Mouse (Mus musculus) limb, embryonic 12.5 days (tissue): ENCODE data around the gene Fto. TPM values are rescaled to one million over a fixed set of nuclear protein-coding genes. Genes with fewer than 3 reads are reported as not detected.

Experiments used
- ATAC-seq: fragments of 200-750 bp; cut with Nextera tagmentation; 2 replicates; pipeline ENCODE4 v1.8.0; 2017; ENCODE audit warnings: low read depth, moderate TSS enrichment; ENCODE audit not compliant: insufficient number of reproducible peaks, insufficient read depth, low FRiP score, low TSS enrichment
- H3K27ac ChIP-seq: fragments of 300-500 bp; sonication (generic); 2 replicates; pipeline ENCODE4 v1.5.1; 2016; ENCODE audit warnings: mild to moderate bottlenecking, moderate library complexity
- H3K27me3 ChIP-seq: fragments of 300-500 bp; sonication (generic); 2 replicates; pipeline ENCODE4 v1.6.1; 2016; ENCODE audit warnings: mild to moderate bottlenecking, moderate library complexity
- H3K36me3 ChIP-seq: fragments of 300-500 bp; sonication (generic); 2 replicates; pipeline ENCODE4 v1.6.1; 2016; ENCODE audit warnings: mild to moderate bottlenecking, moderate library complexity
- H3K4me1 ChIP-seq: fragments of 300-500 bp; sonication (generic); replicated peaks from 2 replicates; pipeline ENCODE4 v1.6.1; 2016
- H3K4me2 ChIP-seq: fragments of 300-500 bp; sonication (generic); 2 replicates; pipeline ENCODE4 v1.6.1; 2016; ENCODE audit warnings: mild to moderate bottlenecking, moderate library complexity
- H3K4me3 ChIP-seq: fragments of 300-500 bp; sonication (generic); replicated peaks from 2 replicates; pipeline ENCODE4 v1.5.1; 2016; ENCODE audit warnings: mild to moderate bottlenecking
- H3K9ac ChIP-seq: fragments of 300-500 bp; sonication (generic); replicated peaks from 2 replicates; pipeline ENCODE4 v1.6.1; 2016; ENCODE audit warnings: mild to moderate bottlenecking, moderate library complexity
- H3K9me3 ChIP-seq: fragments of 300-500 bp; sonication (generic); 2 replicates; pipeline ENCODE4 v1.6.1; 2016; ENCODE audit warnings: mild to moderate bottlenecking, moderate library complexity
- WGBS: fragments of 180-500 bp; shearing (Covaris S2); methylation state at CpG from one replicate; pipeline ENCODE4 v1.1.7; 2016; 5-methylcytosine and 5-hydroxymethylcytosine counted together
- polyA plus RNA-seq: library from polyadenylated mRNA; unstranded; fragments of >200 nt; fragmentation: Nextera tagmentation; extraction: Ambion mirVana; gene quantifications from 2 replicates; pipeline ENCODE4 v1.2.1, GENCODE M21; 2016

Fto gene
- polyA plus RNA-seq, 1 experiment from 2014 or later, result 92.1 TPM

DNA sequence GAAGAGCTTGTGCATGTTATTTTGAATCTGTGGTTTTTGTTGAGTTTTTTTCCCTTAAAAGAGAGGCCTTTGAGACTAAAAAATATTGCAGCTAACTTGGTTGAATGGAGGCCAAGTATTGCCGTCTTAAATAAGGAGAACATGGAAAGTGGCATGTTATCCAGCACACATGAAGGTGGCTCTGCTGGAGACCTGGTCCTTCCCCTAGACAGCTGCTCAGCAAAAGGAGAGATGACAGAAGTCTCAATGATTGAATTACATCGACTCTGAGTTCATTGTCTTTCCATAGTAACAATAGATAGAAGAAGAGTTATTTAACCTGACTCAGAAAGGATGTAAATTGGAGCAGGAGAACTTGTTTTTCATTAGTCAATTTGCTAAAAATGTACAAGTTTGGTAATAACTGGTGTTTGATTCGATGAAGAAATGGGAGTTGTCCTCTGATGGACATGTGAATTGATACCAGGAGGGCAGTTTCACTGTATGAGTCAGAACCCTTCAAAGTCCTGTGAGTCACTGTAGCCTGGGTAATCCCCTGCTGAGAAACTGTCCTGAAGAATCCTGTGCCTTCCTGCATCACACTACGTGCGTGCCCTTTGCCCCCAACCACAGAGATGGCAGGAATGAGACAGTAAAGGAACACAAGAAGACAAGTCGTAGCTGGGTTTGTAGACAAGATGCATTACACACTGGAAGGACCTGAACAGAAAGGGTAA lies 82.2 kb downstream of the Fto start:
- Histone ChIP-seq H3K4me2 (no peak overlapping the region), H3K9me3 (no peaks in the 10 kb centered on the region), H3K36me3 (no peaks in the 10 kb centered on the region), H3K27me3 (no peaks in the 10 kb centered on the region), H3K4me1 (peaks cover 24% of the 10 kb centered on the region), H3K4me3 (no peak overlapping the region), H3K9ac (no peak overlapping the region), H3K27ac (no peak overlapping the region)
- no peak for ATAC-seq
- WGBS, result 84% methylated on average over 6 of the region's 6 CpGs

DNA sequence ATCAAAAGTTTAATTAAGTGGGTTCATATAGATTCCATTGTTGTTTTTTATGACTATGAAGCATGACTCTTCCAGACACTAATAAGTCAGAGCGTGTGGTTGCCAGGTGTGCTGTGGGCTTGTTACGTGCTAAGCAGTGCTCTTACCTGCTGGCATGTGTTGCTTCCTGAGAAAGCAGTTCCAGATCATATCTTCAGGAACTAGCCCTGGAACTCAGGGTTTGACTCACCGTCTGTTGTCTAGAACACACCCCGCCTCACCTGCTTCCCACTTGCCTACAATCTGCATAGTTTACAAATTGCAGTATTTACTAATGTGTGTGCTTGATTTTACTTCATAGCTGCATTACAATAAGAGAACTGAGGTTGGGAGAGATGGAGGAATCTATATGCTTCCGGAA lies 84.7 kb downstream of the Fto start:
- no peak for ATAC-seq
- Histone ChIP-seq H3K4me2 (no peak overlapping the region), H3K27me3 (no peaks in the 10 kb centered on the region), H3K9ac (no peak overlapping the region), H3K4me1 (peaks cover 7% of the 10 kb centered on the region; the same call in 1 of the 2 replicates), H3K4me3 (no peak overlapping the region), H3K9me3 (no peaks in the 10 kb centered on the region), H3K36me3 (peaks cover 8% of the 10 kb centered on the region; the same call in 1 of the 2 replicates), H3K27ac (no peak overlapping the region)
- 85% methylated on average over 5 of the region's 5 CpGs for WGBS

DNA sequence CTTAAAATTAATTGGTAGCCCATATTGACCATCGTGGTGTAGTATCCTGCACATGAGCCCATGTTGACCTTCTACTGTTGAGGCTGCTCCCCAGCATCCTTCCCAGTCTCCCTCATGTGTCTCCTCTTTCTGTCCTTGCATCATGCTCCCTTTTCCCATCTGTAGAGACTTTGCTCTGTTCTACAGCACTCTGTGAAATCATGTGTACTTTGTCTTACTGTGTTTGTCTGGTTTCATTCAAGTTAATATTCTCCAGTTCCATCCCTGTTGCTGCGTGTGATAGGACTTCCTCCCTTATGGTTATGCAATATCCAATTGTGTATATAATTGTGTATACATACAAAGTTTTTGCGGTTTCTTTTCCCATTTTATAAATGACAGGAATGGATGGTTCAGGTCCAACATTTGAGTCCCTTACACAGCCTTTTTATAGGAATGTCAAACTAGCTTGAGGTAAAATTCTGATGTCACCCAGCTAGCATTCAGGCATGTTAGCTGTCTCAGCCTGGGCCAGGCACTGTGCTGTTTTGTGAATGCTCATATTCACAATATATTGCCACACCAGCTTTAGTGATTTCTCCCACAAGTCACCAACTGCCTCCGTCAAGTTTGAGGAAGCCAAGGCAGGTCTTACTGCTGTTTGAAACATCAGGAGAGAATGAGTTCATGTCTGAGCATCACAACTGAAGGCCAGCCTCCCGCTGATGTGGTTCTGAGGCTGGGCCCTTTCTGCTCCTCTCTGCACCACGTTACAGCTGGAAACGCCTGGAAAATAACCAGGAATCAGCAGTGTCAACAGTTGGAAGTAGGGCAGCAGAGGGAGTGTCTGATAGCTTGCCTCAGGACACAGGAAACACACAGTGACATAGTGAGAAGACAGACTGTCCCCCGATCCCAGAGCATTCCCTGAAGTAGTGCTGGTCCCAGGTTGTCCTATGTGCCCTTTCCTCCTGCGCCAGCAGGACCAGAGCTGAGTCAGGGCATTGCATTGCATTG lies 90.0 kb downstream of the Fto start:
- Histone ChIP-seq H3K4me1 (peaks cover 4% of the 10 kb centered on the region; the same call in 1 of the 2 replicates), H3K4me3 (no peak overlapping the region), H3K9me3 (no peaks in the 10 kb centered on the region), H3K27me3 (no peaks in the 10 kb centered on the region), H3K4me2 (no peak overlapping the region), H3K27ac (no peak overlapping the region), H3K36me3 (peaks cover 25% of the 10 kb centered on the region; the same call in 1 of the 2 replicates), H3K9ac (no peak overlapping the region)
- WGBS, result 86% methylated on average over 9 of the region's 9 CpGs
- no peak for ATAC-seq

DNA sequence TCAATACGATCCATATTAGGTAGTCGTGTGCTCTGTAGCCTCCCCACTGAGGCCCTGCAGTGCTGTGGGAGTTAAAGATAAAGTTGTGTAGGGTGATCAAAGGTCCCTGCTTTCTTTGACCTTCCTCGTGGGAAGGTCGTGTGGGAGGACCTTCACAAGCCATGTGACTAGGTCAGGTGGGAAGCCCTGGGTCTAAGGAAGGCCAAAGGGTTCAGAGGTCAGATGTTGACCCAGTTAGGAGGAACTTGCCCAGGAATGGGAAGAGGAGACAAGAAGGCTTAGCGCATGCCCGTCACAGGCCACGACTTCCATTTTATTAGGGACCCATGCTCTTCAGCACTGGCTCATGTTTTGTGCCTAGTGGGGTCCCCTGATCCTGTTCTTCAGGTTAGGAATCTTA lies 91.0 kb downstream of the Fto start:
- WGBS, result 89% methylated on average over 7 of the region's 7 CpGs
- Histone ChIP-seq H3K4me3 (no peak overlapping the region), H3K9ac (no peak overlapping the region), H3K36me3 (peaks cover 27% of the 10 kb centered on the region; the same call in 1 of the 2 replicates), H3K9me3 (no peaks in the 10 kb centered on the region), H3K27ac (no peak overlapping the region), H3K4me2 (no peak overlapping the region), H3K27me3 (no peaks in the 10 kb centered on the region), H3K4me1 (peaks cover 6% of the 10 kb centered on the region; the same call in 1 of the 2 replicates)
- ATAC-seq, result no peak

DNA sequence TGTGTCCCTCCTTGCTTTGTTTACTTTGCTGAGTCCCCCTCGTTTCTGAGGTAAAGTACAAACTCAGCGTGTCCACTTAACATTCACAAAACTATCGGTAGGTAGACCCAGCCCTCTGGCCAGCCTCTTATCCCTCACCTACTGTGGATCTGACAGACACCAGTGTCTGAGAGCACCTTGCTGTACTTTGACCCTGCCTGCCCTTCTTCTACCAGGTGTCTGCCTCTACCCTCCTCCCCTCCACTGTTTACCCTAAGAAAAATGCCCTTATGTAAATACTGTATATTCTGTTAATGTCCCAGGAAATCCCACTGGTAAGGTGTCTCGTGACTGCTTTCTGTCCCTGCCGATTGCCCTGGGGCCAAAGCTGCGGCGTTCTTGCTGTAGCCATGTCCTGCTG lies 91.8 kb downstream of the Fto start:
- WGBS, result 90% methylated on average over 7 of the region's 7 CpGs
- H3K4me3 ChIP-seq, result no peak overlapping the region
- H3K27ac ChIP-seq, result no peak overlapping the region
- no peak for ATAC-seq
- H3K9ac ChIP-seq, result no peak overlapping the region
- peaks cover 14% of the 10 kb centered on the region for H3K4me1 ChIP-seq
- H3K9me3 ChIP-seq, result no peaks in the 10 kb centered on the region
- no peak overlapping the region for H3K4me2 ChIP-seq
- H3K27me3 ChIP-seq, result no peaks in the 10 kb centered on the region
- peaks cover 34% of the 10 kb centered on the region; the same call in 1 of the 2 replicates for H3K36me3 ChIP-seq

DNA sequence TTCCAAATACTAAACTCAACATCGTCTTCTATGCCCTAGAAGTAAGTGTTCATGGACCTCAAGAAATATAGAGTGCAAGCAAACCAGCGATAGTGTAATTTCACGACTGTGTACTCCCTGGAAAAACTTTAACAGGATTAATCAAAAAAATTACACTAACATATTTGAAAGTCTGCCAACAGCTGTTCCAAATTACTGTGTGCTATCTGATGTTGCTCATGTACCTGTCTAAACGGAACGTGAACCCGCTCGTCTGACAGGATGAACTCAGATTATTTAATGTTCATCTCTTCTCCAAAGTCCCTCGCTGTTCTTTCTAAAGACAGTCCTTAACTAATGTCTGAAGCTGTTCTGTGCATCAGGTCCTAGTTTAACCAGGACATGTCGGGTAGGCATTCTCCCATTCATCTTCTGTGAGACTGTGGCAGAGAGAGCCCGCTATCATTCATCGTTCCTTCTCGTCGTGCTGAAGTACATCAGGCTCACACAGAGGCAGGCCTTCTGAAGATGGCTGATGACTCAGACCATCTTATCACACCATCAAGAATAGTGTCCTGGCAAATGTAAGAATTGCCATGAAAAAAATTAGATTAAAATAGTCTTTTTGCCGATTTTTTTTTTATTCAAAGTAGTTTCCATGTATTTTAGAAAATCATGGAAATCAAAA lies 93.4 kb downstream of the Fto start:
- WGBS, result 76% methylated on average over 14 of the region's 14 CpGs
- peaks cover 3% of the 10 kb centered on the region; the same call in 1 of the 2 replicates for H3K27me3 ChIP-seq
- peaks cover 34% of the 10 kb centered on the region; the same call in 1 of the 2 replicates for H3K36me3 ChIP-seq
- no peak overlapping the region for H3K9ac ChIP-seq
- no peak overlapping the region for H3K4me3 ChIP-seq
- H3K27ac ChIP-seq, result no peak overlapping the region
- peaks cover 21% of the 10 kb centered on the region for H3K4me1 ChIP-seq
- no peak overlapping the region for H3K4me2 ChIP-seq
- ATAC-seq, result no peak
- no peaks in the 10 kb centered on the region for H3K9me3 ChIP-seq

DNA sequence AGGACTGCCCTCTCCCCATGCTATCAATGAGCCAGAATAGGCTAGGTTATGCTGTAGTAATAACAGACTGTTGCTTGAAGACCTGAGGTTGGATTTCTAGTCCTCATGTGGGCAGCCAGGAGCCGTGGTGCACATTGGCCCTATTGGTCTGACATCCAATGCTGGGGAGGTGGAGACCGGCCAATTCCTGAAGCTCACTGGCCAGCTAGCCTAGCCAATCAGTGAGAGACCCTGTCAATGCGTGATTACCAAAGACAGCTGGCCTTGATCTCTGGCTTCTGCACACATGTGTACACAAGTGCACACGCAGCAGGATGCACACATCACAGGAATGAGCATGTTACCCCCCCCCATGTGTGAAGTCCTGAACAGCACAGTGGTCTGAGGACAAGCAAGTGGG lies 94.6 kb downstream of the Fto start:
- no peaks in the 10 kb centered on the region for H3K9me3 ChIP-seq
- H3K9ac ChIP-seq, result no peak overlapping the region
- peaks cover 34% of the 10 kb centered on the region; the same call in 1 of the 2 replicates for H3K36me3 ChIP-seq
- no peak overlapping the region for H3K4me2 ChIP-seq
- no peak overlapping the region for H3K27ac ChIP-seq
- no peak for ATAC-seq
- H3K4me3 ChIP-seq, result no peak overlapping the region
- H3K27me3 ChIP-seq, result peaks cover 14% of the 10 kb centered on the region
- peaks cover 21% of the 10 kb centered on the region for H3K4me1 ChIP-seq
- 77% methylated on average over 4 of the region's 4 CpGs for WGBS

DNA sequence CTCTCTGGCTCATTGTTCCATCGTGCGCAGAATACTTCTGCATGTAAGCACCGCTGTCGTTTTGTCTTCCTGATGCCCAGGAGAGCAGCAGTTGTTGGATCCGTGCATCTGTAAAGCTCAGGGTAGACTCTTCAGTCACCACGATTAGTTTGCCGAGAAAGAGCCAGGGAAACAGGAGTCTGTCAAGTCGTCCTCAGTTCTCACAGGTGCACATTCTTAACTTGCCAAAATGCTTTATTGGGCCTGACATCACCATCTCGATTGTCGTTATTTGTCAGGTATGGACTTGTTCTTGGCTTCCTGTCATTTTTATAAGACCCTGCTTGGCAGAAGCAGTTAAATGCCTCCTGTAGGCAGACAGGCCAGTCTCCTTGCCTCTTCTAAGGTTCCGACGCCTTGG lies 96.7 kb downstream of the Fto start:
- peaks cover 20% of the 10 kb centered on the region; the same call in 1 of the 2 replicates for H3K36me3 ChIP-seq
- ATAC-seq, result no peak
- no peak overlapping the region for H3K9ac ChIP-seq
- H3K27ac ChIP-seq, result no peak overlapping the region
- H3K4me3 ChIP-seq, result no peak overlapping the region
- H3K27me3 ChIP-seq, result peaks cover 16% of the 10 kb centered on the region
- peaks cover 21% of the 10 kb centered on the region for H3K4me1 ChIP-seq
- H3K9me3 ChIP-seq, result no peaks in the 10 kb centered on the region
- 58% methylated on average over 12 of the region's 12 CpGs for WGBS
- H3K4me2 ChIP-seq, result no peak overlapping the region

DNA sequence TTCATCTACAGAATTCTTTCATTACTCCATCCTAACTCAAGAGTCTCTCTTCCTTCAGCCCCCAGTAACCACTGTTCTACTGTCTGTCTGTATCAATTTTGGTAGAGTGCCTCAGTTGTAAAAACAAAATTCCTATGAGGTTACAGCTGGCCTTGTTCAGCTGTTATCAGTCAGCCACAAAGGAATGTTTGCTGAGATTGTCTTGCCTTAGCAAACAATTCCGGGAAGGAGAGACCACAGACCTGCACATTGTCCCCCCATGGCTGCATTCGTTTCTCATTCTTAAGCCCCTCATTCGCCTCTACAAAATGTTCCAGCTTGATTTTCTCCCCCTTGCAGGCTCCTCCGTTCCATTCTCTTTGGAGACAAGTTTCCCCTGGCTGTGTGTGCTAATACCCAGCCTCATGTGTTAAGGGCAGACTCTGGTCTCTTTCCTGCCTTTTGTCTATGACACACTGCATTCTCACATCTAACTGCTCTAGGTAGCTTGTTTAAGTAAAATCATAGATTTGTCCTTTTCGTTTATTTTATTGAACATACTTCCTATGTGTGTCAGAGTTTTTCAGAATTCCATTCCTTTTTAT lies 111.3 kb downstream of the Fto start:
- 87% methylated on average over 5 of the region's 5 CpGs for WGBS
- no peaks in the 10 kb centered on the region for H3K9me3 ChIP-seq
- H3K4me2 ChIP-seq, result no peak overlapping the region
- no peak overlapping the region for H3K27ac ChIP-seq
- H3K9ac ChIP-seq, result no peak overlapping the region
- H3K36me3 ChIP-seq, result peaks cover 10% of the 10 kb centered on the region; the same call in 1 of the 2 replicates
- no peaks in the 10 kb centered on the region for H3K27me3 ChIP-seq
- H3K4me3 ChIP-seq, result no peak overlapping the region
- ATAC-seq, result no peak
- H3K4me1 ChIP-seq, result no peaks in the 10 kb centered on the region

DNA sequence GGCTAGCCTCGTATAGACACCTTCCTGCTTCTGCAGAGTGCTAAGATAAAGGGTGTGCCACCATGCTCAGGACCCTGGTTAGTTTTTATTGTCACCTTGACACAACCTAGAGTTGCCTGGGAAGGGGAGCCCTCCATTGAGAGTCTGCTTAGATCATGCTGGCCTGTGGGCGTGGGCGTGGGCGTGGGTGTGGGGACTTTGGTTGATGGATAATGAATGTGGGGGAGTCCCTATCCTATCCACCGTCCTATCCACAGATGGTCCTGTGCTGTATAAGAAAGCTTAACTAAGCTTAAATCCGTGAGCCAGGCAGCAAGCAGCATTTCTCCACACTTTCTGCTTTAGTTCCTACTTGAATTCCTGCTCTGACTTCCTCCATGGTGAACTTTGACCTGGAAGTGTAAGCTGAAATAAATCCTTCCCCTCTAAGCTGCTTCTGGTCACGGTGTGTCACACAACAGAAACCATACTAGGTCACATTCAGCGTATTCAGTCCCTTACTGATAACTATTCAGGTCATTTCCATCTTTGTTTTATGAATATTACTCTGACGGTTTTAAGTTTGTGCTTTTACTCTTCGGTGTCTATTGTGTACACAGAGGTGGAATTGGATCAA lies 112.0 kb downstream of the Fto start:
- no peaks in the 10 kb centered on the region for H3K4me1 ChIP-seq
- no peak overlapping the region for H3K4me2 ChIP-seq
- H3K27ac ChIP-seq, result no peak overlapping the region
- no peak overlapping the region for H3K9ac ChIP-seq
- no peaks in the 10 kb centered on the region for H3K9me3 ChIP-seq
- no peaks in the 10 kb centered on the region for H3K27me3 ChIP-seq
- no peak overlapping the region for H3K4me3 ChIP-seq
- ATAC-seq, result no peak
- H3K36me3 ChIP-seq, result peaks cover 10% of the 10 kb centered on the region; the same call in 1 of the 2 replicates
- 78% methylated on average over 10 of the region's 10 CpGs for WGBS
